Mouse (Mus musculus) erythroblast, embryonic 14.5 days (primary cell): ENCODE results near the gene Aqr. TPM values are rescaled to one million over a fixed set of nuclear protein-coding genes. Genes with fewer than 3 reads are reported as not detected.

Experiments used
- H3K27me3 ChIP-seq: 2 replicates; pipeline ENCODE4 v1.6.1; 2012; ENCODE audit warnings: inconsistent platforms; ENCODE audit not compliant: control insufficient read depth
- H3K36me3 ChIP-seq: 2 replicates; pipeline ENCODE4 v1.6.1; 2012; ENCODE audit warnings: mild to moderate bottlenecking, inconsistent platforms; ENCODE audit not compliant: control insufficient read depth
- H3K4me1 ChIP-seq: 2 replicates; pipeline ENCODE4 v1.6.1; 2012; ENCODE audit warnings: inconsistent platforms; ENCODE audit not compliant: control insufficient read depth
- H3K4me3 ChIP-seq: replicated peaks from 2 replicates; pipeline ENCODE3; 2012; ENCODE audit warnings: moderate library complexity, mild to moderate bottlenecking, inconsistent platforms
- H3K9me3 ChIP-seq: 2 replicates; pipeline ENCODE4 v1.6.1; 2012; ENCODE audit warnings: low read length, inconsistent platforms, mixed read lengths; ENCODE audit not compliant: control insufficient read depth
- GATA1 ChIP-seq: IDR thresholded peaks from 2 replicates; pipeline ENCODE4 v1.6.1; 2012; ENCODE audit warnings: low read length, inconsistent platforms, mixed read lengths
- TAL1 ChIP-seq: IDR thresholded peaks from 3 replicates; pipeline ENCODE4 v1.6.1; 2012; ENCODE audit warnings: low read length, inconsistent platforms, mixed read lengths
- polyA plus RNA-seq: library from polyadenylated mRNA; stranded (reverse); fragments of >175 nt; gene quantifications from 2 replicates; pipeline ENCODE4 v1.2.3, GENCODE M21; 2012

The Aqr gene
- polyA plus RNA-seq, 1 experiment: 0.86 TPM

GRCm38 (mm10) chr2:114117235-114117634, 69.6 kb downstream of the Aqr start:
- Histone ChIP-seq H3K9me3 (no peaks in the 10 kb centered on the region), H3K27me3 (no peaks in the 10 kb centered on the region), H3K4me1 (peaks cover 34% of the 10 kb centered on the region), H3K4me3 (no peak overlapping the region), H3K36me3 (peaks cover 81% of the 10 kb centered on the region)
- TF ChIP-seq GATA1 (no peak), TAL1 (no peak)

- H3K36me3 ChIP-seq: peaks cover 82% of the 10 kb centered on the region
- peaks cover 34% of the 10 kb centered on the region for H3K4me1 ChIP-seq
- TF ChIP-seq GATA1 (no peak), TAL1 (no peak)
- no peak overlapping the region for H3K4me3 ChIP-seq
- H3K9me3 ChIP-seq: no peaks in the 10 kb centered on the region
- no peaks in the 10 kb centered on the region for H3K27me3 ChIP-seq
Measured at GRCm38 (mm10) chr2:114115563-114115962, 71.3 kb downstream of the Aqr start.

- H3K27me3 ChIP-seq: no peaks in the 10 kb centered on the region
- H3K4me3 ChIP-seq: no peak overlapping the region
- H3K9me3 ChIP-seq: no peaks in the 10 kb centered on the region
- no peak for TF ChIP-seq GATA1
- TF ChIP-seq TAL1: no peak
- H3K4me1 ChIP-seq: no peaks in the 10 kb centered on the region
- H3K36me3 ChIP-seq: peaks cover 97% of the 10 kb centered on the region
Measured at GRCm38 (mm10) chr2:114107288-114108278, 79.2 kb downstream of the Aqr start.

GRCm38 (mm10) chr2:114106383-114106782, 80.4 kb downstream of the Aqr start:
- TF ChIP-seq GATA1 (no peak), TAL1 (no peak)
- H3K27me3 ChIP-seq: no peaks in the 10 kb centered on the region
- H3K4me1 ChIP-seq: no peaks in the 10 kb centered on the region
- no peaks in the 10 kb centered on the region for H3K9me3 ChIP-seq
- no peak overlapping the region for H3K4me3 ChIP-seq
- H3K36me3 ChIP-seq: peaks cover 98% of the 10 kb centered on the region

- no peak for TF ChIP-seq GATA1
- Histone ChIP-seq H3K9me3 (no peaks in the 10 kb centered on the region), H3K4me1 (peaks cover 6% of the 10 kb centered on the region), H3K4me3 (no peak overlapping the region), H3K36me3 (peaks cover 85% of the 10 kb centered on the region), H3K27me3 (no peaks in the 10 kb centered on the region)
Measured at GRCm38 (mm10) chr2:114102471-114102870, 84.4 kb downstream of the Aqr start.

GRCm38 (mm10) chr2:114100834-114101233, 86.0 kb downstream of the Aqr start:
- Histone ChIP-seq H3K4me3 (no peak overlapping the region), H3K36me3 (peaks cover 69% of the 10 kb centered on the region), H3K27me3 (no peaks in the 10 kb centered on the region), H3K9me3 (no peaks in the 10 kb centered on the region), H3K4me1 (peaks cover 10% of the 10 kb centered on the region)
- TF ChIP-seq TAL1 (no peak), GATA1 (no peak)

GRCm38 (mm10) chr2:114099816-114100215, 87.0 kb downstream of the Aqr start:
- H3K4me3 ChIP-seq: no peak overlapping the region
- no peaks in the 10 kb centered on the region for H3K9me3 ChIP-seq
- no peak for TF ChIP-seq GATA1
- no peak for TF ChIP-seq TAL1
- H3K27me3 ChIP-seq: no peaks in the 10 kb centered on the region
- H3K4me1 ChIP-seq: peaks cover 10% of the 10 kb centered on the region
- H3K36me3 ChIP-seq: peaks cover 59% of the 10 kb centered on the region

GRCm38 (mm10) chr2:114099109-114099508, 87.7 kb downstream of the Aqr start:
- no peaks in the 10 kb centered on the region for H3K9me3 ChIP-seq
- H3K4me1 ChIP-seq: peaks cover 10% of the 10 kb centered on the region
- peaks cover 52% of the 10 kb centered on the region for H3K36me3 ChIP-seq
- no peak for TF ChIP-seq TAL1
- TF ChIP-seq GATA1: no peak
- no peaks in the 10 kb centered on the region for H3K27me3 ChIP-seq
- H3K4me3 ChIP-seq: no peak overlapping the region

- H3K4me1 ChIP-seq: peaks cover 10% of the 10 kb centered on the region
- H3K36me3 ChIP-seq: peaks cover 38% of the 10 kb centered on the region
- H3K4me3 ChIP-seq: no peak overlapping the region
- TF ChIP-seq TAL1 (no peak), GATA1 (no peak)
- H3K9me3 ChIP-seq: no peaks in the 10 kb centered on the region
- H3K27me3 ChIP-seq: no peaks in the 10 kb centered on the region
Measured at GRCm38 (mm10) chr2:114097627-114098026, 89.2 kb downstream of the Aqr start.
